Mouse (Mus musculus) layer of hippocampus, adult 2 months (tissue): ENCODE data around the gene Fam13c. TPM values are rescaled to one million over a fixed set of nuclear protein-coding genes. Genes with fewer than 3 reads are reported as not detected.

Experiments used
- DNase-seq, 2 experiments: peaks; one replicate each; pipeline ENCODE4 v3.0.0; 2022; ENCODE audit warnings: low spot score in 2 of 2
- H3K27ac ChIP-seq: fragments of 200-600 bp; 2 replicates; pipeline ENCODE4 v1.8.1; 2022
- H3K4me3 ChIP-seq: fragments of 200-600 bp; 2 replicates; pipeline ENCODE4 v1.8.1; 2022; ENCODE audit warnings: mild to moderate bottlenecking
- CTCF ChIP-seq: fragments of 200-600 bp; conservative IDR thresholded peaks from 2 replicates; pipeline ENCODE4 v1.8.1; 2022; ENCODE audit warnings: antibody characterized with exemption, mild to moderate bottlenecking, moderate library complexity
- total RNA-seq, 2 experiments: library from RNA; stranded (reverse); gene quantifications; 2 replicates each; pipeline ENCODE4 v1.2.3; 2021

Gene Fam13c
- total RNA-seq, 2 experiments from 2014 or later: 83.7 to 85.8 TPM

DNA sequence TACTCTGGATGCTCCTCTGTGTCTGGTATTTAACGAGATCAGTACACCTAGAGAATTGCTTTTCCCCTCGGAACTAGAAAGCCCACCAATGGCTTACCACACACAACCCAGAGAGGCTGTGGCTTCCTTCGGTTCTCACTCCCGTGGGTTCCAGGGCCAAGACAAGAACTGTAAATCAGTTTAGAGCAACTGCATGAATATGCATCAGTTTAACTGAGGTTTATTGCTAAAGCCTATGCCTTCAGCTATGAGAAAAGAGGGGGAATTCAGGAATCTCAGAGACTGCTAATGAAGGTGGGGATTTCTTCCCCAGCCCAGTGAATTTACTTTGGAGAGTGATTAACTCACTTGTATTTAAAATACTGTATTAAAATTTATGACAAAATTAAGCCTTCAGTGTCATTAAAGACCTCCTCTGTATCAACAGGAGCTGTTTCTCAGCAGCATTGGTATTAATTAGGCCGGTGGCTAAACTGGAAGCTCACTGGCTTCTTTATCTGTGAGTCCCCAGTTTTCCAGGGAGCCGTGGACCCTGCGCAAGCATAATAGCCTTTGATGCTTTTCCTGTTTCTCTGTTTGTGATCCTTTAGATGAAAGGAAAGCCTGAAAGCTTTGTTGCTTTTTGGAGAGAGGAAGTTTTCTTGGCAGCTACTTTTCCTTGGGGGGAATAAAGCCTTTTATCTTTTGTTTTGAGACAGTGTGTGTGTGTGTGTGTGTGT lies 44.4 kb downstream of the Fam13c start:
- no peak for TF ChIP-seq CTCF

DNA sequence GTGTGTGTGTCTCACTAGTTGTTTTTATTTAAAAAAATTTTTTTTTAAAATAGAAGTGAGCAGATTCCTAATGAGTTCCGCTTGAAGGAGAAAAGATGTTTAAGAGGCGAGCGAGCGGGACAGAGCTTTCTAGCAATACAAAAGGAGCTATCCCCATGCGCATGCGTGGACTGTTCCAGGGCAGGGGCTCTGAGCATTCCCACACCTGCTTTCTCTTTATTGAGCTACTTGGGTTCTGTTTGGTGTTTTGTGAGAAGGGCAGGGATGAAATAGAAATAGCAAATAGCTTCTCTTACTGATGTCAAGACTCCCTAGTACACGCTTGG lies 45.0 kb downstream of the Fam13c start:
- H3K27ac ChIP-seq: peak overlapping the region; percentile 91
- H3K4me3 ChIP-seq: no peak overlapping the region
- no peak for TF ChIP-seq CTCF
- peak in 1 of 2 experiments; percentile 32 for DNase-seq

More for the DNA sequence above, 44.4 kb downstream of the Fam13c start:
- Histone ChIP-seq H3K4me3 (peak overlapping the region; percentile 11; the same call in 1 of the 2 replicates), H3K27ac (peak overlapping the region; percentile 91)
- peak in 1 of 2 experiments; percentile 42 for DNase-seq

DNA sequence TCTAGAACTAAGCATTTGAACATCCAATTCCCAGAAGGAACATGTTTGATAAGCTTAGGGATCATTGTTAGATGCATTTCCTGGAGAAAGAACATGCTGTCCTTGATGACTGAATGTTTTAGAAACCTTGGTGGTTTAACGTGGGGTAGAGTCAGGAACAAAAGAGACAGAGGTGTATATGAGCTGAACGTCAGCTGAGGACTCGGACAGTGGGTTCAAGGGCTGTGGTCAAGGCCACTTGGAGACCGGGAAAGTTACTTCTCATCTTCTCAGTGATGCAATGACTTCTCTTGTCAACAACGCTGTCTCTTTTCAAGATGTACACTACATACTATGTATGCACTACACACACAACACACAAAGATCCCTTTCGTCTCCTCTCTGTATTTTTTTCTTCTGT lies 46.4 kb downstream of the Fam13c start:
- DNase-seq: no peak
- Histone ChIP-seq H3K27ac (peak overlapping the region; percentile 91), H3K4me3 (no peak overlapping the region)
- no peak for TF ChIP-seq CTCF

DNA sequence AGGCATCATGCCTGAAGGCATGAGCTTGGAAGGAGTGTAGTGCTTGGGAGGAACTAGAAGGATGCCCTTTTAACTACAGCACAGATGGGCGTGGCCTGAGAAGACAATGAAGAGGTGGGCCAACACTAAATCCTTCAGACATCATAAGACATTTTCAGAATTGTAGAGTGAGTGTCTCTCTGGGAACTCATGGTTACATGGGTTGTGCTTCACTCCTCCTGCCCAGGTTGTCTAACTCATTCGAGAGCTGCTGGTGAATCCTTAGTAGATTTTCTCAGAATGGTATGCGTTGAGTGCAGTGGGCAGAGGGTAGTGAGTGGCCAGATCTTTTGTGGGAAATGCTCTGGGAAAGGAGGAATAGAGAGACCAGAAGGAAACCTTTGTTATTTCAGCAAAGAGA lies 53.6 kb downstream of the Fam13c start:
- Histone ChIP-seq H3K27ac (peak overlapping the region; percentile 81), H3K4me3 (no peak overlapping the region)
- no peak for TF ChIP-seq CTCF
- no peak for DNase-seq

DNA sequence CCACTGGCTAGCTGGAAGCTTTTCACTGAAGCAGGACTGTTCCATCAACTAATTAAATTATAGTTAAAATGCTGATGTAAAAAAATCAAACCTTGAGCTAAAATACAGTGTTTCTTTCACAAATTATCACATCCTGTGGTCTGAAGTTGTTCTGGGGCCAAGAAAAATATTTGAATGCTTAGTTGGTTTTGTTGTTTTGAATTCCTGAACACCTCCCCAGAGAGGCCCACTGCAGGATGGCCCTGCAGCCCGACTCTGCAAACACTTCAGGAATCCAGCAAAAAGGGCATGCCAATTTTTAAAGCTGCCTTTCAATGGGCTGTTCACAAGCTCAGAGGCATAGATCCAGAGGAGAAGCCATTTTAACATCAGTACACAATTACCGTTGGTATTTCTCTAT lies 54.2 kb downstream of the Fam13c start:
- TF ChIP-seq CTCF: no peak
- DNase-seq: no peak
- Histone ChIP-seq H3K27ac (peak overlapping the region; percentile 81), H3K4me3 (no peak overlapping the region)

DNA sequence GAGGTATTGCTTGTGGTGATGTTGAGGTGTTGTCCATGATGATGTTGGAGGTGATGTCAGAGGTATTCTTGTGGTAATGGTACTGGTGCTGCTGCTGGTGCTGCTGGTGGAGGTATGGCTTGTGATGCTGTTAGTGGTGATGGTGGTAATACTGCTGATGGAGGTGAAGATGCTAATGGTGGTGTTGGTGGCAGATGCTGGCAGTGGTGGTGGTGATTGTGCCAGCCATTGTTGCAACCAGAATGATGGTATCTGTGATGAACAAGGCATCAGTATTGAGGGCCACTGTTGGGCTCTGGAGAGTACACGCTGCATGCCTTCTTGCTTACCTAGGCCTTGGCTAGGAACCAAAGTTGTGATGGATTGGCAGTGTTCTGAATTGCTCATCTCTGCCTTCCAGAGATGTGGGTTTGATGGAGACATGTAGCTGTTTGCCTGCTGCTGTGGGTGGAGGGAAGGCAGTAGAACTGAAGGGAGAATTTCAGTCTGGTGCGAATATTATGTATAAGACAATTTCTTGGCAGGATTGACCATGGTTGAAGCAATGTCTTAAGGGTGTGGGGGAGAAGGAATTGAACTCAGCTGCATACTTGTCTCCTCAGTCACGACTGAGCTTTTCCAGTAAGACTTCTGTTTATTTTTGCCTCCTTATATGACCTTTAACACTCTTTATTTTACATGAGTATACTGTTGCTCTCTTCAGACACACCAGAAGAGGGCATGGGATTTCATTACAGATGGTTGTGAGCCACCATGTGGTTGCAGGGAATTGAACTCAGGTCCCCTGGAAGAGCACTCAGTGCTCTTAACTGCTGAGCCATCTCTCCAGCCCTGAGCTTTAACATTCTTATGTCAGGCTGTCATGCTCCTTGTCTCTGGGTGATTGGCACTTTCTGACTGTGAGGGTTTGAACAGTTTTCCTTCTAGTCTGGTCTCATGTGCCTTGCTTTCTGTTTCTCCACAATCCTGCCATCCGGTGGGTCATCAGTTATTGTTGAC lies 55.1 kb downstream of the Fam13c start:
- H3K27ac ChIP-seq: peak overlapping the region; percentile 81
- peak; percentile 25; the same call in 1 of the 2 replicates for TF ChIP-seq CTCF
- H3K4me3 ChIP-seq: no peak overlapping the region
- DNase-seq: no peak

DNA sequence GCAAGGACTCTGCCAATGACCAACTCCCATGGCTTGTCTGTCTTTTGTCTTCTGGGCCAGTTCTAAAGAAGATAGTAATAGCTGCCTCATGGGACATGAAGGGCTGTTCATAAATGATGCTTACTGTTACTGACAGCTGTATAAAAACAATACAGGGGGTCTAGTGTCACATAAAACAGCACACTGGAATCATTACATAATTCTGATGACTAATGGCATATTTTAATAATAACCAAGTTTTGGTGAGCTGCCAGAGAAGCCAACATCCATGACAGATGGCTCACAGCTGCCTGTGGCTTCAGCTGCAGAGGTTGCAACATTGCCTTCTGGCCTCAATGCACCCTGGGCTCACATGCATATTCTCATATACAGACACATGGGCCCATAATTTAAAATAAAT lies 56.7 kb downstream of the Fam13c start:
- DNase-seq: peak in 1 of 2 experiments; percentile 33
- no peak for TF ChIP-seq CTCF
- peak overlapping the region; percentile 78 for H3K27ac ChIP-seq
- no peak overlapping the region for H3K4me3 ChIP-seq

DNA sequence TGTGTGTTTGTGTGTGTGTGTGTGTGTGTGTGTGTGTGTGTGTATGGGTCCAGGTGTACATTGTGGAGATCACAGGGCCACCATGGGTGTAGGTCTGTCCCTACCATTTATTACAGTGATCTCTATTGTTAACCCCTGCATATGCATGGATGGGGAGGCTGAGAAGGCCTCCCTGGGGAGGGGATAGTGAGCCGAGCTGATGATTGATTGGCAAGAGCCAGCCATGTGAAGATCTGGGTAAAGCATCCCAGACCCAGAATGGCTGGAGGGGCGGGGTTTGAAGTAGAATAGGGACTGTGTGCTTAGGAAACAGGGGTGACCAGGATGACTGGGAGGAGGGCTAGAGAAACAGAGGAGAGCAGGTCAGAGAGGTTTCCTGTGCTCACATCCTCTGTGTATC lies 58.0 kb downstream of the Fam13c start:
- no peak for TF ChIP-seq CTCF
- Histone ChIP-seq H3K4me3 (no peak overlapping the region), H3K27ac (peak overlapping the region; percentile 83)
- no peak for DNase-seq

DNA sequence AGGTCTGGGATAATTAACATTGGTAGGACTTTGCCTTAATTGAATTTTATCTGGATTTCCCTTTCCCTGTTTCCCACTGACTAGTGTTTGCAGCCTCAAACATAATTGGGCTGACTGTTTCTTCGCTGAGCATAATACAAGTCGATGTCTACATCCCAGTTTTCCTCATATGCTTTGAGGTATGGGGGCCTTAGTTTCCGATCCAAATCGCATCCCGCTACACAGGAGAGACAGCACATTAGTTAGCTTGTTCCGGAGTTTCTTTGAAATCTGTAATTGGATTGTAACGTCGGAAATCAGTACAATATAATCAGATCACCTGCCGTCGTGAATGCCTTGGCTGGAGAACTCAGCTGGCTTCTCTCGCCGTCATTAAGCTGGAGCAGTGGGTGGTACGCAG lies 59.0 kb downstream of the Fam13c start:
- no peak overlapping the region for H3K4me3 ChIP-seq
- no peak for TF ChIP-seq CTCF
- no peak for DNase-seq
- H3K27ac ChIP-seq: peak overlapping the region; percentile 83

DNA sequence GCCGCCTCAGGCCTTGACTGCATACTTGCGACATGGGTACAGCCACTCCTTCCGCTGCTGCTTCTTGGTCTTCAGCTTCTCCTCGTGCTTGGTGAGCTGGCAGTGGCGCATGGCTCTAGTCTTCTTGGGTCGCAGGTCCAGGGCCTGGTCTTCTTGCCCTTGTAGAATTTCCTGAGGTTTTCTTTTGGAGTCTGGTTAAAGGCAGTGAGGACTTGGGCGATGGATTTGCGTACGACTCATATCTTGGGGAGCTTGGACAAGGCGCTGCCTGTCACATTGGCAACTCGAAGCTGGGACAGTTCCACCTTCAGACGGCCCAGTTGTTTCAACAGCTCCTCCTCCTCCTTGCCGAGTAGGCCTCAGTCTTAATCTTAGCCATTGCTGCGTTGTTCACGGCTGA lies 64.6 kb downstream of the Fam13c start:
- TF ChIP-seq CTCF: no peak
- no peak for DNase-seq
- no peak overlapping the region for H3K4me3 ChIP-seq
- H3K27ac ChIP-seq: peak overlapping the region; percentile 77; the same call in 1 of the 2 replicates

DNA sequence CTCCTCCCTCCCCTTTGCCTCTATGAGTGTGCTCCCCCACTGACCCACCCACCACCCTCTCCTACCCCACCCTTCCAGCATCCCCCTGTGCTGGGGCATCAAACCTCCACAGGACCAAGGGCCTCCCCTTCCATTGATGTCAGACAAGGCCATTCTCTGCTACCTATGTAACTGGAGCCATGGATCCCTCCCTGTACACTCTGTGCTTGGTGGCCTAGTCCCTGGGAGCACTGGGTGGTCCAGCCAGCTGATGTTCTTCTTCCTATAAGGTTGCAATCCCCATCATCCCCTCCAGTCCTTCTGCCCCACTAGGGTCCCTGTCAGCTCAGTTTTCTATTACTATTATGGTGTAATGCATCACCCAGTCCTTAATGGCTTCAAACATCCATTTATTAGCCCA lies 65.1 kb downstream of the Fam13c start:
- H3K4me3 ChIP-seq: no peak overlapping the region
- no peak for DNase-seq
- TF ChIP-seq CTCF: no peak
- H3K27ac ChIP-seq: peak overlapping the region; percentile 77

DNA sequence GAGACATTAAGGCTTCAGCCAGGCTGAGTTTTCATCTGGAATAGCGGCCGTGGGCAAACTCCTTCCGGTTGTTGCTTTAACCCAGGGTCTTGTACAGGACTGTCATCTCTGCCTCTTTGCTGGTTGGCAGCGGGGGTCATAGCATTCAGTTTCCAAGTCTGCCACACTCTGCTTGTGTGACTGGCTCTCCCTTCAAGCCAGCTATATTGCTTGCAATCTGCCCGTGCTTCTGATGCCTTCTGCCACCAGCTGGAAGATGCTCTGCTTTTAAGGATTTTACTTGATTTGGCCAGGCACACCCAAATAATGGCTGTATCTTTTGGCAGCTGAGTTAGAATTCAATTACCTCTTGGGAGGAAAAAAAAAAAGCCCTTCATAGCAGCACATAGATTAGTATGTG lies 65.6 kb downstream of the Fam13c start:
- peak; percentile 35 to 48 for DNase-seq
- Histone ChIP-seq H3K4me3 (no peak overlapping the region), H3K27ac (peak overlapping the region; percentile 77)
- TF ChIP-seq CTCF: no peak

DNA sequence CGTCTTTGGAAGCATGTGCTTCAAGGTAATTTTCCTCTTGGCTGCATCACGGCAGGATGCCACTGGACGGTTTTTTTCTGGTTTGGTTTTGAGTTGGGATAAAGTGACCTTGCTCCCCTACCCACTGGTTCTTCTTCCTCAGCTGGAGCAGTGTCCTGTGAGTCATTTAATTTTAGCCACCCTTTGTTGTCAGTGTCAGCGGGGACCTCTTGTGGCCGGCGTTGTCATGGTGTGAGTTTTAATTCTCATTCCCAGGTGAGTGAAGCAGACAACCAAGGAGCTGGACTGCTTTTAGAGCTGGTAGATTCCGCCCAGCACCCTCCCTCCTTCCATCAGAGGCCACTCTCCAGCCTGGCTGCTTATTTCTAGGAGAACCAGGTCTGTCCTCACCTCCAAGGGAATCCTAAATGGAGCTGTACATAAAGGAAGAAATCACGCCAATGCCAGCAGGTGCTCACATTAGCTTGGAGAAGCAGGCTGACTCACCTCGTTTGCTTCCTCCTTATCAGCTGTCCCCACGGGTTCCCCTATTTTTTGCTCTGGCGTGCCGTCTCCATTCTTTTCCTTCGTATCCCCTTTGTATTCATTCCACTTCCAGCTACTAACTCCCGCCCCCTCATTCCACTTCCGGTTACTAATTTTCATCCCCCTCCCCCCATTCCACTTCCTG lies 66.4 kb downstream of the Fam13c start:
- Histone ChIP-seq H3K27ac (peak overlapping the region; percentile 77), H3K4me3 (no peak overlapping the region)
- no peak for DNase-seq
- TF ChIP-seq CTCF: peak; percentile 57
